Mouse (Mus musculus): Measurements from ENCODE around the gene H2-T22. TPM values are rescaled to one million over a fixed set of nuclear protein-coding genes. Genes with fewer than 3 reads are reported as not detected.
"Not testable (repeated sequence)": the region's sequence is repeated elsewhere in the genome, so short reads cannot be mapped to it uniquely, and the experiment has no call there.

H2-T22 gene
- total RNA-seq, 2 experiments from 2014 or later: 13.7 to 14.8 TPM

DNA sequence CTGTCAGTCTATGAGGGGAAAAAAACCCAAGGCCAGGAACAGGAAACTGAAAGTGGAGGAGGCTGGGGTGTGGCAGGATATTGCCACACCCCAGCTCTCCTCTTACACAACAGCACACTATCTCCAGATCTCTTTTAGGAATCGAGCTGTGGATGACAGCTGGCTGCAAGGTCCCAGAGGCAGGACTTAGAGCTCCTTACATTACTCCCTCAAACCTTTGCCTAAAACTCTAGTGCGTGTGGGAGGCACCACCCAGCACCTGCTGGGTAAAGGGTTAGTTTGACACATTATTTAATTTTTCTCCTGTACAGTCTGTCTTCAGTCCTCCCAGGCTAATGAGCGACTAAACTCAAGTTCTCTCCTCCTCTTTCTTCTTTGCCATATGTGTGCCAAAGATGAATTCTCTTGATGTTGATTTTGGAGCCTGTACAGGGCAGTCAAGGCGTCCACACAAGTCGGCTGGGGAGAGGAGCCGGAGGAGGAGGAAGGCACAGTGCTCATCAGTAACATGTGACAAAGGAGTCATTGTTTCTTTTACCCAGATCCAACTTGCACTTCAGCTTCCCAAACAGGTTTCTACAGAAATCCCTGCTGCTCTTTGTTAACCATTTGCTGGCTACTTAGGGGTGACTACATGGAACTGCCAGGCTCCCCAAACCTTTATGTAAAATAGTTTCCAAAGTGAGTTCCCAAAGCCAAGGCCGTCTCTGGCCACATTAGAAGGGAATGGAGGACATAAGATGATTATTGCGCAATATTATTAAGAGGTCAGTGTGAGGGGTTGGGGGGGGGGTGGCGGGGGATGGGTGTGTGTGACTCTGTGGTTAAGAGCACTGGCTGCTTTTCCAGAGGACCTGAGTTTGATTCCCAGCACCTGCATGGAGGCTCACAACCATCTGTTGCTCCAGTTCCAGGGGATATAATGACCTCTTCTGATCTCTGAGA lies 18.6 kb downstream of the H2-T22 start:
- no peak for DNase-seq (ENCODE audit: extremely low spot score in 1 of 2, low spot score in 2 of 2)
- no peak for TF ChIP-seq CTCF (IDR thresholded peaks at IDR 0.05)
- Histone ChIP-seq H3K4me3 (no peak overlapping the region), H3K27ac (peak overlapping the region; percentile 69)
- intact Hi-C loops (cut with DNase I): no loop called here

DNA sequence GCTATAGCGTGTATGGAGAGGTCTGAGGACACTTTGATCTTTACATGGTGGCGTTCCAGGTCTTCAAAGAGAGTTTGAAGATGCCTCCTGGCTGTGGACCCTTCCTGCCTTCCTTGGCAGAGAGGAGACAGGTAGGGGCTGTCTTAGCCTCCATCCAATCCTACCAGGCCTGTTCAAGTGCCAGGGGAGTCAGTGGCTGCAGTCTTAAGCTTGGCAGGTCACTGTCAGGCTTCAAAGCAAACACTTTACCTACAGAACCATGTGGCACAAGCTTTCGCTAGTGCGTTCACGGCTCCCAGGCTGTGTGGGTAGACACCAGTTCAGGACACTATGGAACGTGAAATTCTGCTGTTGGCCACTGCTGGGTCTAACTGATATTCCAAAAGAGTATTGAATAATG lies 19.6 kb downstream of the H2-T22 start:
- TF ChIP-seq CTCF (IDR thresholded peaks at IDR 0.05): no peak
- peak overlapping the region; percentile 69; the same call in 1 of the 2 replicates for H3K27ac ChIP-seq
- no peak overlapping the region for H3K4me3 ChIP-seq
- no peak for DNase-seq (ENCODE audit: extremely low spot score in 1 of 2, low spot score in 2 of 2)
- intact Hi-C loops (cut with DNase I): no loop called here

DNA sequence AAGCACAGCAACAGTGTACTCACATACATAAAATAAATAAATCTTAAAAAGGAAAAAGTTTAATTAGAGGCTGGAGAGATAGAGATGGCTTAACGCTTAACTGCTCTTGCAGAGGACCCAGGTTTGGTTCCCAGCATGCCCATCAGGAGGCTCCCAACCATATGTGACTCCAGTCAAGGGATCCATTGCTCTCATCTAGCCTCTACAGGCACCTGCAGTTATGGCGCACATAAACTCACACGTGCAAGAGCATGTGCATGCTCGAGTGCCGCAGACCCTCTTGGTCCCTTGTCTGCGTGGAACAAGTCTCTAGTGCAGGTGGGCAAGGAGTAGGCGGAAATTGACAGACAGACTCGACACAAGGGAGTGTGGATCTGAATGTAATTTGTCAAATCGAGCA lies 20.4 kb downstream of the H2-T22 start:
- intact Hi-C loops (cut with DNase I): no loop called here
- DNase-seq (ENCODE audit: extremely low spot score in 1 of 2, low spot score in 2 of 2): no peak
- Histone ChIP-seq H3K4me3 (no peak overlapping the region), H3K27ac (peak overlapping the region; percentile 24; the same call in 1 of the 2 replicates)
- TF ChIP-seq CTCF (IDR thresholded peaks at IDR 0.05): no peak

DNA sequence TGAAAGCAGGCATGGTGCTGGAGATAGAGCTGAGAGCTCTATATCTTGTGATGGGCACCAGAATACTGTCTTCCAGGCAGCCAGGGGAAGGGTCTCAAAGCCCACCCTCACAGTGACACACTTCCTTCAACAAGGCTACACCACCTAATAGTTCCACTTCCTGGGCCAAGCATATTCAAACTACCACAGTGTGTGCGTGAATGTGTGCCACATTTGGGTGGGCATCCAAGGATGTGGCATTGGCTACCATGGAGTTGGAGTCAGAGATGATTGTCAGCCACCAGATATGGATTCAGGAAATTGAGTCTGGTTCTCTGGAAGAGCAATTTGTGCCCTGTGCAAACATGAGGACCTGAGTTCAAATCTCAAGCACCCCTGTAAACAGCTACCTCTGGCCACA lies 21.2 kb downstream of the H2-T22 start:
- intact Hi-C loops (cut with DNase I): no loop called here
- H3K27ac ChIP-seq: peak overlapping the region; percentile 60; the same call in 1 of the 2 replicates
- DNase-seq (ENCODE audit: extremely low spot score in 1 of 2, low spot score in 2 of 2): no peak
- H3K4me3 ChIP-seq: no peak overlapping the region
- TF ChIP-seq CTCF (IDR thresholded peaks at IDR 0.05): no peak

DNA sequence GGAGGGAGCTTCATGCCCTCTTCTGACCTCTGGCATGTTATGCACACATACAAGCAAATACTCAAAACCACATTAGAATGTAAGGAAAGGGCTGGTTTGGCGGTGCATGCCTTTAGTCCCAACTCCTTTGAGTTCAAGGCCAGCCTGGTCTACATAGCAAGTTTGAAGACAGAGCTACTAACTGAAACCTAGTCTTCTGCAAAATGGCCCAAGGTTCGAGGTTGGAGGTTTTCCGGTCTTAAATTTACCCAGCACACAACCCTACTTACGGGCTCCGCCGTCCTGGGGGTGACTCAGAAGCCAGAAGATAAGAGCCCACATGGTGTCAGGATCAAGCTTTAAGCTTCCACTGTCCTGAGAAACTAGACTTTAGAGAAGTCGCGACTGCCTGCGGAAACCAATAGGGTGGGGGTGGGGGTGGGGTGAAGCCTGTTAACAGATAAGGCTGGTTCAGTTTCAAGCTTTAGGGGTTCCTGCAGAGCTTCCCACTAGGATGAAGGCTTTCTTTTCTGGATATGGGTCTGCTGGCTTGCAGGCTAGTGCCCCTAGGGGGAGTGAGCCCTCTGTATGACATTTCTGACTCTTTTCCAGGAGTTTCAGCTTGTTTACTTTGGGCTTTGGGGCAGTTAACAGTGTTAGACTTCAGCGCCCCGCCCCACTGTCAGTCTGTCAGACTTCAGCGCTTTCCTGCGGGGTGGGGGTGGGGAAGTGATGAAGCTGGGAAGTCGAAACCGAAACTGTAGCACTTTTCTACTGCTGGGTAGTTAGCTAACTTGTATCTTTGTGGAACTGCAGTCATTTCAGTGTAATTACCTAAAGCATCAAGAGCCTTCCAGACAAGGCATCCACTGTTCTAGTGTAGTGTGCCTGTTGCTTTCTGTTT lies 22.1 kb downstream of the H2-T22 start, which contains the start of gene H2-T24:
Gene H2-T24 (minus strand): TSS at position 370 of the 883 bp plus-strand sequence.
- peak within 1 kb of the TSS; percentile 83 for H3K27ac ChIP-seq
- no peak for DNase-seq (ENCODE audit: extremely low spot score in 1 of 2, low spot score in 2 of 2)
- peak; percentile 42 for TF ChIP-seq CTCF (IDR thresholded peaks at IDR 0.05)
- intact Hi-C loops (cut with DNase I): no loop called here
- peak within 1 kb of the TSS; percentile 33 for H3K4me3 ChIP-seq

DNA sequence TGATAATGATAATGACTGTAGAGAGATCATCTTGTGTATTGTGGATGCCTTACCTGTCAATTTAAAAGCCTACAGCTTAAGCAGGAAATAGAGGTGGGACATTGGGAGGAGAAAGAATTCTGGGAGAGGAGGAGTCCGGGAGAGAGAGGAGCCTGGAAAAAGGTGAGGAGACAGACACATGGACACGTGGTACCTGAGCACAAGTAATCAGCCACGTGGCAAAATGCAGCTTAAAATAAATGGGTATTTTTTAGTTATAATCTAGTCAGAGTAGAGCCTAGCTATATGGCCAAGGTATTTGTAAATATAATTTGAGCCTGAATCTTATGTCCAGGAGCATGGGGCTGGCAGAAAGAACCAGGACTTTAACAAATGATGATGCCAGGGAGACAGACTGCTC lies 23.0 kb downstream of the H2-T22 start:
- Histone ChIP-seq H3K27ac (peak overlapping the region; percentile 83), H3K4me3 (no peak overlapping the region)
- intact Hi-C loops (cut with DNase I): no loop called here
- no peak for TF ChIP-seq CTCF (IDR thresholded peaks at IDR 0.05)
- no peak for DNase-seq (ENCODE audit: extremely low spot score in 1 of 2, low spot score in 2 of 2)

DNA sequence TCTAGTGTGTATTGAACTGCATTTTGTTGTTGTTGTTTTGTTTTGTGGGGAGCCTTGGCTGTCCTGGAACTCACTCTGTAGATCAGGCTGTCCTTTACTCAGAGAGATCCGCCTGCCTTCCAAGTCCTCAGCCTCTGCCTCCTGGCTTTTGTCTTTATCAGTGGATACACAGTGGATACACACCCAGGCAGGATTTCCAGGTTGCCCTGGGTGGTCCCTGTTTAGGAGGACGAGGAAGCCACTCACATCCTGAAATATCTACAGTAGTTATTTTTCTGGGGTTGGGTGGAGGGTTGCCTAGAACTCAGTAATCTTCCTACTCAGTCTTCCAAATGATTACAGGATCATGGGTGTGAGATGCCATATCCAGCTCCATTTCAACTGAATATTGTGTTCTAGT lies 23.6 kb downstream of the H2-T22 start:
- Histone ChIP-seq H3K4me3 (no peak overlapping the region), H3K27ac (peak overlapping the region; percentile 28; the same call in 1 of the 2 replicates)
- intact Hi-C loops (cut with DNase I): no loop called here
- TF ChIP-seq CTCF (IDR thresholded peaks at IDR 0.05): no peak
- no peak for DNase-seq (ENCODE audit: extremely low spot score in 1 of 2, low spot score in 2 of 2)

DNA sequence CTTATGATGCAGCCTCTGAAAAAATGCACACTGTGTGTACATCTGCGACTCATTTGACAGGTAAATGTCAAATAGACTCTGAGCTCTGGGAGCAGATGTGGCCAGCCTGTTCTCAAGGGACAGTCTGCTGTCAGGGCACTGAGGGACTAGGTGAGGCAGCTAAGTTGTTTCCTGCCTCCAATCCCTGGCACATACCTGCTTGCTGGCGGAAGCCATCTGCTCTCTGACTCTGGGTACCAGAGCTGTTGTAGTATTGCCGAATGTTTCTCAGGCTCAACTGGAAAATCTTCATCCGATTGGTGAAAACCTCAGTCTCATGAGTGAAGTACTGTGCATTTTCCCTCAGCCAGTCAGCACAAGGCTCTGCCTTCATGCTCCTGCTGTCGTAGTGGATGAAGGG lies 25.5 kb downstream of the H2-T22 start:
- H3K27ac ChIP-seq: no peak overlapping the region
- no peak for DNase-seq (ENCODE audit: extremely low spot score in 1 of 2, low spot score in 2 of 2)
- intact Hi-C loops (cut with DNase I): no loop called here
- H3K4me3 ChIP-seq: no peak overlapping the region
- TF ChIP-seq CTCF (IDR thresholded peaks at IDR 0.05): no peak

DNA sequence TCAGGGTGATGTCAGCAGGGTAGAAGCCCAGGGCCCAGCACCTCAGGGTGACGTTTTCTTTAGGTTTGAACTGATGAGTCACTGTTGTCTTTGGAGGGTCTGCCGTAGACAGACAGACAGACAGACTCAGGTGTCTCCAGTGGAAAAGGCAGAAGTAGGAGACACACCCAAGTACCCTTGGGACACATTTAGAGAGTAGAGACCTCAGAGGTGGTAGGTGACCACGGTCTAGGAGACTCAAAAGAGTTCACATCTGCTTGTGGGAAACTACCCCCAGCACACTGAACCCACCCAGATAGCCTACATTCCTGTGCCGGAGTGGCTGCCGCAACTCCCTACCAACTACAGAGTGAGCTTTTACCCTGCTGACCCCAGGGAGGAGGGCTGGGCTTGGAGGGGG lies 27.6 kb downstream of the H2-T22 start:
- H3K27ac ChIP-seq: no peak overlapping the region
- intact Hi-C loops (cut with DNase I): no loop called here
- no peak for DNase-seq (ENCODE audit: extremely low spot score in 1 of 2, low spot score in 2 of 2)
- no peak overlapping the region for H3K4me3 ChIP-seq
- TF ChIP-seq CTCF (IDR thresholded peaks at IDR 0.05): no peak

DNA sequence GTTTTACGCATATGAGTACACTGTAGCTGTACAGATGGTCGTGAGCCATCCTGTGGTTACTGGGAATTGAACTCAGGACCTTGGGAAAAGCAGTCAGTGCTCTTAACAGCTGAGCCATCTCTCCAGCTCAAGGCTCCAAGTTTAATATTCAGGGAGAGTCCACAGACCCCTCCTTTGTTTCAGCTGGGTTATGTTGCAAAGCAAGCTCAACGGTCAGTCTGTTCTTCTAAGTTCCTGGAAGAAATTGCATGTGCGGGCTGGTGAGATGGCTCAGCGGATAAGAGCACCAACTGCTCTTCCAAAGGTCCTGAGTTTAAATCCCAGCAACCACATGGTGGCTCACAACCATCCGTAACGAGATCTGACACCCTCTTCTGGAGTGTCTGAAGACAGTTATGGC lies 38.1 kb downstream of the H2-T22 start:
- intact Hi-C loops (cut with DNase I); H3K4me3 ChIP-seq; DNase-seq (ENCODE audit: extremely low spot score in 1 of 2, low spot score in 2 of 2): not testable (repeated sequence)
- H3K27ac ChIP-seq: peak overlapping the region; percentile 7

DNA sequence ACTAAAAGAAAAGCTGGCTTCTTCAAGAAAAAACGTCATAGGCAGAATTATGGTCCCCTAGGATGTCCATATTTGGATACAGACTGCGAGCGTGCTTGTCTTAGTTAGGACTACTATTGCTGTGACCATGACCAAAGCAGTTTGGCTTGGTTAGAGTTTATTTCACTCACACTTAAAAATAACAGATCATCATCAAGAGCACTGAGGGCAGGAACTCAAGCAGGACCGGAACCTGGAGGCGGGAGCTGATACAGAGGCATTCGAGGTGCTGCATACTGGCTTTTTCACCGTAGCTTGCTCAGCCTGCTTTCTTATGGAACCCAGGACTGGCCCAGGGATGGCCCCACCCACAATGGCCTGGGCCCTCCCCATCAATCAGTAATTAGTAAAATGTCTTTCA lies 39.2 kb downstream of the H2-T22 start:
- intact Hi-C loops (cut with DNase I): no loop called here
- no peak for TF ChIP-seq CTCF (IDR thresholded peaks at IDR 0.05)

DNA sequence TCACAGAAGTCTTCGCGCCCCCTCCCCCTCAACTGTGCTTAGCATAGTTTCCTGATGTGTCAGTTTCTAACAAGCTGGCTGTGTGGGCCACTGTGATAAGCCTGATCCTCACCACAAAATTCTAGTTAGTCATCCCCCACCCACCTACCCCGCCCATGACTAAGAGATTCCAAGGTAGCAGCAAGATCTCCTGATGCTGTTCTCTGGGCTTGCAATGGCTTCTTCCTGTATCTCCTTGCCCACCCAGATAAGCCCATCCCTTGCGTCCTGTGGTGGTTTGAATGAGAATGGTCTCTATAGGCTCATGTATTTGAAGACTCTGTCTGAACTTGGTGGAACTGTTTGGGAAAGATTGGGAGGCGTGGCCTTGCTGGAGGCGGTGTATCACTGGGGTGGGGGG lies 40.6 kb downstream of the H2-T22 start:
- H3K27ac ChIP-seq: peak overlapping the region; percentile 76
- TF ChIP-seq CTCF (IDR thresholded peaks at IDR 0.05): no peak
- intact Hi-C loops (cut with DNase I): no loop called here
- no peak overlapping the region for H3K4me3 ChIP-seq
- DNase-seq (ENCODE audit: extremely low spot score in 1 of 2, low spot score in 2 of 2): peak in 1 of 2 experiments; percentile 38

More for the DNA sequence above, 39.2 kb downstream of the H2-T22 start:
- no peak overlapping the region for H3K4me3 ChIP-seq
- no peak for DNase-seq (ENCODE audit: extremely low spot score in 1 of 2, low spot score in 2 of 2)
- peak overlapping the region; percentile 76 for H3K27ac ChIP-seq
